Mouse (Mus musculus) lung, embryonic 15.5 days (tissue): ENCODE measurements at regions not wholly inside any gene's neighbourhood (a gene's known extent, or its start where the extent isn't known, plus 50 kb on each side); places are given as distances from the start of the nearest gene placed in this dataset.

Experiments
- ATAC-seq: fragments of 200-750 bp; cut with Nextera tagmentation; 2 replicates; pipeline ENCODE4 v1.8.0; 2017; ENCODE audit warnings: moderate number of reproducible peaks, borderline replicate concordance; ENCODE audit not compliant: low FRiP score, low TSS enrichment; ENCODE audit errors: extremely low read depth
- H3K27ac ChIP-seq: fragments of 300-500 bp; sonication (generic); 2 replicates; pipeline ENCODE4 v1.5.1; 2015; ENCODE audit warnings: moderate library complexity, mild to moderate bottlenecking, inconsistent platforms
- H3K27me3 ChIP-seq: fragments of 300-500 bp; sonication (generic); 2 replicates; pipeline ENCODE4 v1.6.1; 2015; ENCODE audit warnings: inconsistent platforms
- H3K36me3 ChIP-seq: fragments of 300-500 bp; sonication (generic); 2 replicates; pipeline ENCODE4 v1.6.1; 2015; ENCODE audit warnings: inconsistent platforms
- H3K4me1 ChIP-seq: fragments of 300-500 bp; sonication (generic); 2 replicates; pipeline ENCODE4 v1.6.1; 2015; ENCODE audit warnings: inconsistent platforms
- H3K4me2 ChIP-seq: fragments of 300-500 bp; sonication (generic); 2 replicates; pipeline ENCODE4 v1.6.1; 2015; ENCODE audit warnings: inconsistent platforms, mild to moderate bottlenecking, moderate library complexity
- H3K4me3 ChIP-seq: fragments of 300-500 bp; sonication (generic); 2 replicates; pipeline ENCODE4 v1.5.1; 2015; ENCODE audit warnings: mild to moderate bottlenecking, inconsistent platforms
- H3K9ac ChIP-seq: fragments of 300-500 bp; sonication (generic); 2 replicates; pipeline ENCODE4 v1.6.1; 2015; ENCODE audit warnings: inconsistent platforms
- H3K9me3 ChIP-seq: fragments of 300-500 bp; sonication (generic); 2 replicates; pipeline ENCODE4 v1.6.1; 2016; ENCODE audit warnings: inconsistent platforms
- WGBS: fragments of 180-500 bp; shearing (Covaris S2); methylation state at CpG from one replicate; pipeline ENCODE4 v1.1.7; 2015; 5-methylcytosine and 5-hydroxymethylcytosine counted together

DNA sequence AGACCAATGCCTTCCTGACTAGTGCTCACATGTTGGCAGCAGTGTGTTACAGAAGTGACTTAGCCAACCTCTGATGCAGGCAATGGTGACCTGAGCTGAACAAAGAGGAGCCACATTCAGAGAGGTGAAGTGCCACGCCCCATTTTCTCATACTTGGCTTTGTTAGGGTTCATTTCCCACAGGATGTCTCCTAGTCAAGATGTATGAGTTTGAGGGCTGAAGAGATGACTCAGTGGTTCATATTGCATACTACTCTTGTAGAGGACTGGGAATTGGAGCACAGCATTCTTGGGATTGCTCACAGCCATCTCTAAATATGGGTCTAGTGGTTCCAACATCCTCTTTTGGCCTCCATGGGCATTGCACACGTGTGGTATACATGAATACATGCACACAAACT lies 478.9 kb upstream of the Sox9 start:
- H3K36me3 ChIP-seq: no peaks in the 10 kb centered on the region
- no peaks in the 10 kb centered on the region for H3K27me3 ChIP-seq
- WGBS: 64% methylated on average over 2 of the region's 2 CpGs
- H3K4me2 ChIP-seq: no peak overlapping the region
- H3K9ac ChIP-seq: no peak overlapping the region
- no peak overlapping the region for H3K27ac ChIP-seq
- no peak overlapping the region for H3K4me3 ChIP-seq
- no peak for ATAC-seq
- no peaks in the 10 kb centered on the region for H3K9me3 ChIP-seq
- H3K4me1 ChIP-seq: no peaks in the 10 kb centered on the region; the same call in 1 of the 2 replicates

DNA sequence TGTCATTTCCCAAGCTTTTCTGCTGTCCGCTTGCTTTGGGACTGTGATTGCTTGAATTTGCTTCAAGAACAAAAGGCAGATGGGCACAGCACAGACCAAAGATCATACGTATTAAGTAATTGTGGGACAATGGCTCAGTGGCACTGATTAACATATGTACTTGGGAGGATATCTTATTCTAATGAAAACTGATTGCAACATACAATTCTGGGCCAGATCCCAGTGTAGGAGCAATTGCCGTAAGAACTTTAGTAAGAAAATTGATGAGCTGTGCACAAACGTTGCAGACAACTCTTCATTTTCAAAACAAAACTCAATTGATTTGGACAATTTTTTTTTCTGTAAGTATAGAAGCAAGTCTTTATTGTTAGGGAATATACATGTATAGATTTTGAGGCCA lies 456.2 kb upstream of the Sox9 start:
- 66% methylated on average over 4 of the region's 4 CpGs for WGBS
- Histone ChIP-seq H3K36me3 (no peaks in the 10 kb centered on the region), H3K4me1 (no peaks in the 10 kb centered on the region), H3K9ac (no peak overlapping the region), H3K4me2 (no peak overlapping the region), H3K27me3 (no peaks in the 10 kb centered on the region), H3K9me3 (no peaks in the 10 kb centered on the region), H3K4me3 (no peak overlapping the region), H3K27ac (no peak overlapping the region)
- no peak for ATAC-seq

- 64% methylated on average over 4 of the region's 4 CpGs for WGBS
- Histone ChIP-seq H3K27me3 (no peaks in the 10 kb centered on the region), H3K9me3 (no peaks in the 10 kb centered on the region), H3K36me3 (no peaks in the 10 kb centered on the region), H3K27ac (no peak overlapping the region), H3K9ac (no peak overlapping the region), H3K4me2 (no peak overlapping the region), H3K4me1 (no peaks in the 10 kb centered on the region), H3K4me3 (no peak overlapping the region)
- no peak for ATAC-seq
Measured at GRCm38 (mm10) chr11:112327606-112328005, 454.4 kb upstream of the Sox9 start.

DNA sequence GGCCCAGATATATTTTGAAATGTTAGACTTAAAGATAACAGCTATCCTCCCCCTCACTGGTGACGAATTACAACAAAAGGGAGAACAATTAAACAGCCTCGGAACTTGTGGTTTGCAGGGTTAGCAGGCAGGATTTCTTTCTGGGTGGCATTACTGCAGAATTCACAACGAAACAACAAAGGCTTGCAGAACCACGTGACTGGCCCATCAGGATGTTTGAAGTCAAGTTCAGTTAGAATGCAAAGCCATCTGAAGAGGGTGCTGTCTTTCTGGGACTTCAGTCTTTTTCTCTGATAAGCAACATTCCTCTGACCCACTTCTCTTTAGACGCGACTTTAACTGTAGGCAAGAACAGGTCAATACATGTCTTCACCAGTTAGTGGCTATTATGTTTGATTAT lies 436.9 kb upstream of the Sox9 start:
- Histone ChIP-seq H3K4me3 (no peak overlapping the region), H3K9ac (no peak overlapping the region), H3K27ac (no peak overlapping the region), H3K9me3 (no peaks in the 10 kb centered on the region), H3K36me3 (no peaks in the 10 kb centered on the region), H3K4me2 (no peak overlapping the region), H3K27me3 (no peaks in the 10 kb centered on the region), H3K4me1 (no peaks in the 10 kb centered on the region)
- ATAC-seq: no peak
- WGBS: 20% methylated on average over 6 of the region's 6 CpGs

DNA sequence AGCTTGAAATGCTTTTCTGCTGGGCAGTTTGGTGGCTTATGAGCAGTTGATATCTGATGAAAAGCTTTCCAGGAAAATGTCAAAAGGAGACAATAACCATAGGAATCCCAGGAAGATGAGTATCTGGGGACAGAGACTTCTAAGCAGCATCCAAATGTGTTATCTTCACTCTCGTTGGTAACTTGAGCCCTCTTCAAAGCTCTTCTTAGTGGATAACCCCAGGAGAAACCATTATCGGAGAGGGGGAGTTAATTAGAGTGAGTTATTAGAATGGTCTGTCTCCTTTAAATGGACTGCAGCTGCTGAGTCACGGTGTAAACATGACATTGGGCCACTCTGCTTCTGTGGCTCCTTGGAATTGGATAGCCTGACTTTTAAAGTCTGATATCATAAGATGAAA lies 436.4 kb upstream of the Sox9 start:
- Histone ChIP-seq H3K9ac (no peak overlapping the region), H3K27ac (no peak overlapping the region), H3K4me1 (no peaks in the 10 kb centered on the region), H3K4me2 (no peak overlapping the region), H3K27me3 (no peaks in the 10 kb centered on the region), H3K4me3 (no peak overlapping the region), H3K36me3 (no peaks in the 10 kb centered on the region), H3K9me3 (no peaks in the 10 kb centered on the region)
- WGBS: 17% methylated on average over 3 of the region's 3 CpGs
- no peak for ATAC-seq

- Histone ChIP-seq H3K9me3 (no peaks in the 10 kb centered on the region), H3K36me3 (no peaks in the 10 kb centered on the region), H3K27me3 (no peaks in the 10 kb centered on the region), H3K4me1 (no peaks in the 10 kb centered on the region), H3K9ac (no peak overlapping the region), H3K4me3 (no peak overlapping the region), H3K4me2 (no peak overlapping the region), H3K27ac (no peak overlapping the region)
- 76% methylated on average over 3 of the region's 3 CpGs for WGBS
- no peak for ATAC-seq
Measured at GRCm38 (mm10) chr11:112346089-112346488, 435.9 kb upstream of the Sox9 start.

- Histone ChIP-seq H3K9me3 (no peaks in the 10 kb centered on the region), H3K9ac (no peak overlapping the region), H3K4me3 (no peak overlapping the region), H3K4me2 (no peak overlapping the region), H3K4me1 (no peaks in the 10 kb centered on the region), H3K36me3 (no peaks in the 10 kb centered on the region), H3K27me3 (no peaks in the 10 kb centered on the region), H3K27ac (no peak overlapping the region)
- WGBS: 30% methylated on average over 7 of the region's 7 CpGs
- no peak for ATAC-seq
Measured at GRCm38 (mm10) chr11:112346532-112346931, 435.5 kb upstream of the Sox9 start.

GRCm38 (mm10) chr11:112355311-112355710 lies 426.7 kb upstream of the Sox9 start:
- 82% methylated on average over 3 of the region's 3 CpGs for WGBS
- Histone ChIP-seq H3K4me1 (no peaks in the 10 kb centered on the region), H3K27me3 (no peaks in the 10 kb centered on the region), H3K4me2 (no peak overlapping the region), H3K27ac (no peak overlapping the region), H3K36me3 (no peaks in the 10 kb centered on the region), H3K9me3 (no peaks in the 10 kb centered on the region), H3K4me3 (no peak overlapping the region), H3K9ac (no peak overlapping the region)
- no peak for ATAC-seq

DNA sequence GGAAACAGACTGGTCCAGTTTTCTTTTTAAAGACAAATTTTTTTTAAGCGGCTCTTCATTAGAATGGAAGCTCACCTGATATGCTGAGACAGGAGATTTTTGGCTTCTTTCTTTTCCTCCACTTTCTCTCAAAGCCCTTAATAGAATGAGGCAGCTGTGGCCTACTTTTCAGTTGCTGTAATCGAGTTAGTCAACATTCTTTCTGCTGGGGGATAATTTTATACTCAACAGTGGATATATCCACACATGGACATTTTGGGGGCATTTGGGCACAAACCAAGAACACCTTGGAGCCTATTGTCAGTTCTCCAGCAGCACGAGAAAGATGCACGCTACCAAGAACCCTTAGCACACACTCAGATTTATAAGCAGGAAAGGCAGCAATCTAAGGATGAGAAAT lies 415.3 kb upstream of the Sox9 start:
- no peaks in the 10 kb centered on the region for H3K4me1 ChIP-seq
- no peak overlapping the region for H3K4me3 ChIP-seq
- no peaks in the 10 kb centered on the region for H3K9me3 ChIP-seq
- H3K36me3 ChIP-seq: no peaks in the 10 kb centered on the region
- no peak overlapping the region for H3K9ac ChIP-seq
- 87% methylated on average over 4 of the region's 4 CpGs for WGBS
- ATAC-seq: no peak
- H3K27ac ChIP-seq: no peak overlapping the region
- no peaks in the 10 kb centered on the region for H3K27me3 ChIP-seq
- no peak overlapping the region for H3K4me2 ChIP-seq

- Histone ChIP-seq H3K36me3 (no peaks in the 10 kb centered on the region), H3K27me3 (no peaks in the 10 kb centered on the region), H3K4me2 (no peak overlapping the region), H3K9me3 (no peaks in the 10 kb centered on the region), H3K4me1 (no peaks in the 10 kb centered on the region), H3K9ac (no peak overlapping the region), H3K4me3 (no peak overlapping the region), H3K27ac (no peak overlapping the region)
- ATAC-seq: no peak
- WGBS: 92% methylated on average over 4 of the region's 4 CpGs
Measured at GRCm38 (mm10) chr11:112370941-112371340, 411.1 kb upstream of the Sox9 start.

GRCm38 (mm10) chr11:112400069-112400468 lies 382.0 kb upstream of the Sox9 start:
- H3K9ac ChIP-seq: no peak overlapping the region
- no peak overlapping the region for H3K4me2 ChIP-seq
- WGBS: 84% methylated on average over 3 of the region's 3 CpGs
- no peak overlapping the region for H3K4me3 ChIP-seq
- no peaks in the 10 kb centered on the region for H3K9me3 ChIP-seq
- no peaks in the 10 kb centered on the region for H3K27me3 ChIP-seq
- no peaks in the 10 kb centered on the region for H3K4me1 ChIP-seq
- no peak overlapping the region for H3K27ac ChIP-seq
- ATAC-seq: no peak
- no peaks in the 10 kb centered on the region for H3K36me3 ChIP-seq

- no peaks in the 10 kb centered on the region for H3K9me3 ChIP-seq
- no peaks in the 10 kb centered on the region for H3K36me3 ChIP-seq
- H3K4me2 ChIP-seq: no peak overlapping the region
- no peaks in the 10 kb centered on the region for H3K4me1 ChIP-seq
- no peak overlapping the region for H3K4me3 ChIP-seq
- 91% methylated on average over 8 of the region's 8 CpGs for WGBS
- no peak for ATAC-seq
- no peak overlapping the region for H3K9ac ChIP-seq
- H3K27ac ChIP-seq: no peak overlapping the region
- no peaks in the 10 kb centered on the region for H3K27me3 ChIP-seq
Measured at GRCm38 (mm10) chr11:112407681-112408080, 374.3 kb upstream of the Sox9 start.

GRCm38 (mm10) chr11:112412434-112412833 lies 369.6 kb upstream of the Sox9 start:
- WGBS: 38% methylated on average over 4 of the region's 4 CpGs
- no peaks in the 10 kb centered on the region for H3K9me3 ChIP-seq

More at GRCm38 (mm10) chr11:112412434-112412833, 369.6 kb upstream of the Sox9 start:
- no peaks in the 10 kb centered on the region for H3K36me3 ChIP-seq
- H3K27ac ChIP-seq: no peak overlapping the region
- no peaks in the 10 kb centered on the region for H3K27me3 ChIP-seq
- no peak overlapping the region for H3K9ac ChIP-seq
- ATAC-seq: no peak
- H3K4me2 ChIP-seq: no peak overlapping the region
- no peak overlapping the region for H3K4me3 ChIP-seq
- no peaks in the 10 kb centered on the region for H3K4me1 ChIP-seq
